Mouse (Mus musculus) lung, postnatal 36 days (tissue): Measurements from ENCODE around the gene Selenos.

Experiments used
- DNase-seq: peaks from one replicate; pipeline ENCODE4 v3.0.0; 2022; ENCODE audit warnings: mixed read lengths

Selenos gene

GRCm38 (mm10) chr7:66079364-66080230 is at the start of gene Selenos:
Selenos (plus strand) TSS chr7:66079649.
- peak; percentile 99 for DNase-seq

GRCm38 (mm10) chr7:66036809-66037208 is 42.6 kb upstream of the Selenos start:
- DNase-seq: no peak

- DNase-seq: no peak
Observed at GRCm38 (mm10) chr7:66038261-66038660, 41.2 kb upstream of the Selenos start.

- no peak for DNase-seq
Observed at GRCm38 (mm10) chr7:66038730-66039129, 40.7 kb upstream of the Selenos start.

GRCm38 (mm10) chr7:66040026-66040814 is 39.2 kb upstream of the Selenos start:
- DNase-seq: no peak

GRCm38 (mm10) chr7:66043552-66044459 is 35.6 kb upstream of the Selenos start, which contains the start of gene Gm45213:
Gm45213 (plus strand) TSS chr7:66043602.
- DNase-seq: no peak

- DNase-seq: no peak
Observed at GRCm38 (mm10) chr7:66044617-66045016, 34.8 kb upstream of the Selenos start.

- DNase-seq: peak; percentile 45
Observed at GRCm38 (mm10) chr7:66046921-66047918, 32.2 kb upstream of the Selenos start.

GRCm38 (mm10) chr7:66047975-66048374 is 31.5 kb upstream of the Selenos start:
- no peak for DNase-seq

GRCm38 (mm10) chr7:66048446-66049230 is 30.8 kb upstream of the Selenos start:
- no peak for DNase-seq

- no peak for DNase-seq
Observed at GRCm38 (mm10) chr7:66053946-66054483, 25.4 kb upstream of the Selenos start.

- DNase-seq: peak; percentile 55
Observed at GRCm38 (mm10) chr7:66055356-66055755, 24.1 kb upstream of the Selenos start.

- no peak for DNase-seq
Observed at GRCm38 (mm10) chr7:66058703-66059102, 20.7 kb upstream of the Selenos start, which contains the start of gene Snrpa1. Snrpa1 (plus strand) TSS chr7:66059003.

GRCm38 (mm10) chr7:66060066-66060956 is 19.1 kb upstream of the Selenos start:
- DNase-seq: peak; percentile 92

GRCm38 (mm10) chr7:66061057-66061456 is 18.4 kb upstream of the Selenos start:
- DNase-seq: no peak

GRCm38 (mm10) chr7:66076411-66076810 is 3.0 kb upstream of the Selenos start:
- DNase-seq: no peak

GRCm38 (mm10) chr7:66080231-66080613 is 773 bp downstream of the Selenos start:
- DNase-seq: no peak

- peak; percentile 58 for DNase-seq
Observed at GRCm38 (mm10) chr7:66083757-66084156, 4.3 kb downstream of the Selenos start.

GRCm38 (mm10) chr7:66084546-66084945 is 5.1 kb downstream of the Selenos start:
- no peak for DNase-seq
